Mouse (Mus musculus) cerebellum, adult 18-20 months (tissue): ENCODE measurements around the gene Slc22a19.
"Not testable (repeated sequence)": the region's sequence is repeated elsewhere in the genome, so short reads cannot be mapped to it uniquely, and the experiment has no call there.

Experiments used
- DNase-seq, 2 experiments: peaks; one replicate each; pipeline ENCODE4 v3.0.0; 2021

Slc22a19 gene

DNA sequence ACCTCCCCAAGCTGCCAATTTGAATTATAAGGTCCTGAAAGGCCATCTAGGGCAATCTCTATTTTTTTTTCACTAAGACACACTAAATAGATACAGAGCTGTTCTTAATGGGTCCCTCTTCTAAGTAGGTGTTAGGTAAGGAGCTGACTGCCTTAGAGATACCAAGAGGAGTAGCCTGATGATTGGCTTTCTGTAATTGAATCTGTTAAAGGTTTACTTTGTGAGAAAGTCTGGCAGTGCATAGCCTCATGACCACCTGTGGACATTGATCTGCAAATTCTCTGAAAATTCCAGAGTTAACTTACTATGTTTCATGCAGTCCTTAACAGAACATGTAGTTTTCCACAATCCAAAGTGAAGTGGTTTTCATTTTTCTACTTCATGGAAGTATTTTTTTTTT lies at the start of gene Slc22a19:
Gene Slc22a19 (minus strand): TSS at position 163 of the 400 bp plus-strand sequence.
- no peak for DNase-seq

- DNase-seq, result not testable (repeated sequence)
These were observed 42.3 kb upstream of the Slc22a19 start for GRCm38 (mm10) chr19:7753371-7753770.

DNA sequence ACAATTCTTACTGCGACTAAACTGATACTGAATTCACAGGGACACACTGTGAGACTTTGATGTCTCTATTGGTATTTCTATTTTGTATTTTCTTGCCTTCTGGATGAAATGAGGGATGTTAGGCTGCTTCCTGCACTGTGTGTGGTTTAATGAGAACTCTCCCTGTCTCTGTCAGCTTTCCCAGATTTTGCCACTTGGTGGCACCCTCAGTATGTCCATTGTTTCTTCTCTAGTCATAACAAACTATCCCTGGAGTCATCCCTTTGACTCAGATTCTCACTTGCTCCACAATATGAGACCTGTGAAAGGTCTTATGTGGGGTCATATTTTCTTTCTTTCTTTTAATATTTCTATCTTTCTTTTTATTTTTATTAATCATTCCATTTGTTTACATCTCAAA lies 18.4 kb upstream of the Slc22a19 start:
- DNase-seq, result no peak

- not testable (repeated sequence) for DNase-seq
These were observed 18.0 kb downstream of the Slc22a19 start for GRCm38 (mm10) chr19:7693104-7693503.

GRCm38 (mm10) chr19:7691259-7691658 lies 19.9 kb downstream of the Slc22a19 start:
- DNase-seq, result no peak

DNA sequence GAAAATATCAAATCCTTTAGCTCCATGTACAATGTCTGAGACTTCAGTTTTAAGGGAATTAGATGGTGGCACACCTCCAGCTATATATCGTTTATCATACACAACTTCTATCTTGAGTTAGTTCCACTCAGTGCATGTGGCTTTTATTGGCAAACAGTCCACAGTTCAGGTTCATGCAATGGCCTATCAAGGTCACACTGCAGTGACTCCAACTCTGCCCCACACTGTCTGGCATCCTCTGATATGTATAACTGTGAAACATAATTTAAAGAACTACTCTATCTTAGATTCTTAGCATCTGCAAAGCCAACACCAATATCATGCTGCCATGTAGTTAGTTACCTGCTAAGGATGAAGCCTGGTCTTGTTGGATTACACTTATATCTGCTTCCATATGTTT lies 23.1 kb downstream of the Slc22a19 start:
- no peak for DNase-seq

DNA sequence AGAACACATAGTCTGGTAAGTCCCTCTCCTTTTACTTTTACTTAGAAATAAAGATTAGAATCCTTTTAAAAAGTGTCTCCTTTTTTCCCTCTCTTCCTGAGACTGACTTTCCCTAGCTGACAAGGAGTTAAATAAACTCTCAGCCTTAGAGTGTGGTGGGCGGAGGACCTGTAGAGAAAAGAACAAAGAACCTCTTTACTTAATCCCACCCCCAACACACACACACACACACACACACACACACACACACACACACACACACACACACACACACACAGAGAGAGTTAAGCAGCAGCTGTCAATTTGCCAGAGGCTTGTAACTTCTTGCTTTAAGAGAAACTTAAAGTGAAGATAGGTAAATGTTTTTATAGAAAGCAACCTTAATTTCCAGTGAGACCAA lies 39.1 kb downstream of the Slc22a19 start:
- no peak for DNase-seq

DNA sequence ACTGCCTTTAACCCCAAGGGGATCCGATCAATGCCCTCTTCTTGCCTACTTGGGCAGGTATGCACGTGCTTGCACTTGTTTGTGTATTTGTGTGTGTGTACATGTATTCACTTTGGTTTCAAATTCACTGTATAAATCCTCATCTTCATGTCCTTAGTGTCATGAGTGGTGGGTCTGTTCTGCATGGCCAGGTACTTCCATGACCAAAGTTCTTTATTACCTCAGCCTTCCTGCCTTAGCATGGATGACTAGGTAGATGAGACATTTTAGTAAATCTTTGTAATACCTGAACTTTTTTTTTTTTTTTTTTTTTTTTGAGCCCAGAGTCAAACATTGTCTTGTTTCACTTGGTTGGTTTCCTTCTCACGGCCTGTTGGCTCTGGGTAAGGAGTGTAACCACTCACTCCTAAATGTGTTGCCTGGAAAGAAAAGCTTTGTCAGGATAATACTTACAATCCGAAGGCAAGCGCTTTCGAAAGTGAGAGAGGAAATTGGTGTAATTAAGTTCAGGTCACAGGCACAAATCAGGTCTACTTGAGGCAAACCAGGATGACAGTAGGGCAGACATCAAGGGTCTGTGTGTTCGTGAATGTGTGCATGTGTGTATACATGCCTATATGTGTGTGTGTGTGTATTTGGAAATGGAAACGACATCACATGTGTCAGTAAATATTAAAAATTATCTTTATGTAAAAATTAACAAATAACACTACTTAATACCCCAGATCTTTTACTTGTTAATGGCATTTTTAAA lies 62.0 kb downstream of the Slc22a19 start:
- DNase-seq, result no peak

GRCm38 (mm10) chr19:7633786-7634185 lies 77.3 kb downstream of the Slc22a19 start:
- no peak for DNase-seq

DNA sequence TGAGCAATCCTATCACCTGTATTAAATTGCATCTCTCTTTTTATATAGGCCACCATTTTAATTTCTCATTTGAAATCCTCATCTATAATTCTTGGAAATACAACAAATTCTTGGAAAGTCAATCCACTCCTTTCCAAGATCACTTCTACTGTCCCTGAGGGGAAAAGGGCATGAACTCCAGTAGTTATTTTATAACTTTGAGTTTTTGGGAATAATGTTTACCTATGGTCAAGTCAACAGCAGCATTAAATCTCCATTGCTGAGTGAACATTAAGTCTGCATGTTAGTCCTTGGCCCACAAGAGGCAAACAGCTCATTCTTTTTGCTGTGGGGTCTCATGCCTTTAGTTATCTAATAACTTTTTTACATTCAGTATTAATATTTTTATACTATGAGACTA lies 78.1 kb downstream of the Slc22a19 start:
- DNase-seq, result no peak
